Mouse (Mus musculus) erythroid progenitor cell, adult 5-6 weeks (primary cell): ENCODE results near the gene Stim1. TPM values are rescaled to one million over a fixed set of nuclear protein-coding genes. Genes with fewer than 3 reads are reported as not detected.

ENCODE experiments used
- ATAC-seq: replicated peaks from 2 replicates; pipeline ENCODE4 v1.8.0; 2016; ENCODE audit warnings: moderate number of reproducible peaks, mild to moderate bottlenecking, moderate TSS enrichment, inconsistent platforms; ENCODE audit not compliant: poor library complexity, low FRiP score, severe bottlenecking
- total RNA-seq, 2 experiments: library from RNA; stranded (forward) in 1 of 2; stranded (reverse) in 1 of 2; fragments of 150-400 nt in 1 of 2; fragments of 186-747, 209-891 nt in 1 of 2; gene quantifications; 2 replicates each; pipeline versions ENCODE4 v1.2.3 to v1.2.4; 2015 to 2017; ENCODE audit warnings: low replicate concordance in 2 of 2

The Stim1 gene
- total RNA-seq (2015; ENCODE audit: low replicate concordance), result 28.9 and 31.7 TPM in 2 replicates
- 45.2 and 72.3 TPM in 2 replicates for total RNA-seq (2017; ENCODE audit: low replicate concordance)

DNA sequence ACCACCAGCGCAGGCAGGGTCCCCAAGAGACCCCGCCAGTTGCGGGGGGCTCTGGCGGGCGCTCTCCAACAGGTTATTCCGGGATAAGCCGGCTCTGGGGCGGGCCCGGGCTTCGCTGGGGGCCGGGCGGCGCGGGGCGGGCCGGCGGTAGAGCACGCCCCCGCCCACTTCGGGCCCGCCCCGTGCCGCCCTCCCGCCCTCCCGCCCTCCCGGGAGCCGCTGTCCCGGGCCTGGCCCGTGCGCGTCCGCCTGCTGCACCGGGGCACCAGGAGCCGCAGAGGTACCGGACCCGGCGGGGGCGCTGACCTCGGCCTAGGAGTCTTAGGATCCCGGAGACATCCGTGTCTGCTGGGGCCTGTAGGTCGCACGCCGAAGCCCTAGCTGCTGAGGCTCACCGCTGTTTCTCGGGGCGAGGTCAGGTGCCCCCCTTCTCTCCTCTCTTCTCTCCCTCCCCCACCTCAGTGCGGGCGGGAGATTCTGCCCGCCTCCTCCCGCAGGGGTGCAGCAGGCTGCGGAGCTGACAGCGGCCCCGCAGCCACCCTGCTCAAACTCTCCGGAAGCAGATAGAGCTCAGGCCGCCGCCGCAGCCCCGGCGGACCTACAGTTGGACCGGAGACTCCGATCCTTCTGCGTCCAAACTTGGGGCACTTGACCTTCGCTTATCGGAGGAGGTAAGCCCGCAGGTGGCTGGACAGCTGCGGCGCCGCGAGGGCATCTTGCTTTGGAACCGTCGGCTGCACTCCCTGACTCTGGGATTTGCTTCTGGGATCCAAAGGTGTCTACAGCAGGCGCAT, at the start of gene Stim1:
Gene Stim1 (plus strand): TSS at position 206 of the 794 bp plus-strand sequence.
- ATAC-seq, result peak; percentile 47

DNA sequence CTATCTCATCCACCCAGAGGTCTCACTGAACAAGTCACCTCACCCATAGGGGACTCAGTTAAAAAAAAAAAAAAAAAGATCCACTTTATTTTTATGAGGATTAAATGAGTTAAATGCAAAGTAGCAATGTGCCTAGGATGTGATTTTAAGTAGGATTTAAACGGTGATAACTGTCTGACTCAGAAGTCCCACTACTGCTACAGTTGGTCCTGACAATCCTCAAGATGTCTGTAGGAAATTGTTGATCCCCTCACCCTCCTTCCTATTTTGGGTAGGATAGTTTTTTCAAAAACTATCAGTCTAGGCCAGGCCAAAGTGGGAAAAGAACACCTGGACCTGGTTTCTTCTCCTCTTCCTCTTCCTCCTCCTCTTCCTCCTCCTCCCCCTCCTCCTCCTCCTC, 45.7 kb upstream of the Stim1 start:
- ATAC-seq, result no peak

DNA sequence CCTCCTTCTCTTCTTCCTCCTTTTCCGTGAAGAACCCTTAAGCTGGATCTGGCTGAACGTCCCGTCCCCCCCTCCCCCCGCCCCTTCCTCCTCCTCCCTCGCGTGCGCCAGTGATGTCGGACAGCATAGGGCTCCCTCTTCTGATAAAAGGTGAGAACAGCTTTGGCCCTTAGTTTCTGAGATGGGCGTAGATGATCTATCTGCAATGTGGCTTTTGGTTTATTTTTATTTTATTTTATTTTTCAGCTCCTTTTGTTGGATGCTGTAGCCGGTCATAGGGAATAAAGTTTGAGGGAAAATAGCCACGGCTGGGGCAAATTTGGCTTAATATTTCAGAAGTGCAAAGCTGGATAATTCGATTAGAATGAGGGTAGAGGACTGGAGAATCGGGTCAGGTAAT, 45.3 kb upstream of the Stim1 start:
- peak; percentile 71 for ATAC-seq

DNA sequence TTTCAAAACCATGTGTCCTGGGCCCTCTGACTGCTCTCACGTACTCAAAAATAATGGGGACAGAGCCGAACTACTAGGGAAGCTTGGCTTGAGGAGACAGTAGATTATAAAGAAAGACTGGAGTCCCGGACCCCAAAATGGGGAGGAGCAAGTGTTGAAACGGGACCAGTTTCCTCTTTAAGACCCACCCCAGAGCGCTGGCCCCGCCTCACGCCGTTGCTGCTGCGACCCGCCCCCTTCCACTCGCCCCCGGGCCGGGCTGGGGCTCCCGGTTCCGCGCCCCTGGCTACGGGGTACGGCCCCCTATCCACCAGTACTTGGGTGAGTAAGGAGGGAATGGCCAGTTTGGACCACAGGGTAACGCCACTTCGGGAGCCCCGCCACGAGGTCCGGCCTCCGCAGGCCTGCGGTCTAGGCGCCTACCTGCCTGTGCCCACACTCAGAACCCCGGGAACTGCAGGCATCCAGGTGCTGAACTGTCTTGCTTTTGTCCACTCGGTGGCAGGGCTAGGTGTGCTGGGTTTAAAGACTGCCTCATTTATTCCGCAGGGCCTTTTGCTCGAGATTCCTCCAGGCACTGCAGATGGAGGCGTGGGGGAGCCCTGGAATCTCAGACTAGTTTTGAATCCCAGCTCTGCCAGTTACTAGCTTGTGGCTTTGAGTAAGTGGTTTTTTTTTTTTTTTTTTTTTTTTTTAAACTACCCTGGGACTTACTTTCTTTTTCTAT, 44.6 kb upstream of the Stim1 start:
- 0 out of 2 replicates have a peak, but pooled peaks have one; percentile 57 for ATAC-seq

DNA sequence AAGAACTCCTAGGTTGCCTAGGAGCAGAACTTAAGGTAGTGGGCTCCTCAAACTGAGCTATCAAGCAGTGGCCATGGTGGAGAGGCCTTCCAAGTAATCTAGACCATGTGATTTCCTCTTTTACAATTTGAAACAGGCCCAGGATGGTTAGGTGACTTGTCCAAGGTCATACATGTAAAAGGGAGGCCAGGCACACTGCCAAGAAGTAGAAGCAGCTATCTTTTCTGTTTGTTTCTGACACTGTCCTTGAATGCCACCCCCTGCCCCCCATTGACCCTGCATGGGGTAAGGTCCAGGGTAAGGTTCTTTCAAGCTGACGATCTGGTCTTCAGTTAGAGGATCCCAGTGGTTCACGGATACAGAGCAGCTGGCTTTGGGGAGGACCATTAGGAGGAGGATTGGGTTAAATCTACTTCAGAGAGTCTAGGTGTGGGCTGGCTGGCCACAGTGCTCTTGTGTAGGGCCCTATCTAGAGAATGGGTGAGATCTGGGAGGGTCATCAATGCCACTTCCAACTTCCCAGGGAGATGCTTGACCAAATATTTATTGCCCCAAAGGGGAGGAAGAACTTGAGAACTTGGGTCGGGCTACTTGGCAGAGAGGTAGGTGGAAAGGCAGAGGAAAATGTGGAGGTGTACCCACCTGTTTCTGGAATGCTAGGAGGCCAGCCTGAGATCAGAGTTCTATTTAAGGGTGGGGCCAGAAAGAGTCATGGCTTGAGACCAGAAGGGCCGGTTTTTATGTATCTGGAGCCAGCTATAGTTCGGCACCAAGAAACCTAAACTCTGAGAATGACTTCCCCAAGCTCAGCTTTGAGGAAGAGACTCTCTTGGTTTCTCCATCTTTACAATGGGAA, 43.5 kb upstream of the Stim1 start:
- no peak for ATAC-seq

DNA sequence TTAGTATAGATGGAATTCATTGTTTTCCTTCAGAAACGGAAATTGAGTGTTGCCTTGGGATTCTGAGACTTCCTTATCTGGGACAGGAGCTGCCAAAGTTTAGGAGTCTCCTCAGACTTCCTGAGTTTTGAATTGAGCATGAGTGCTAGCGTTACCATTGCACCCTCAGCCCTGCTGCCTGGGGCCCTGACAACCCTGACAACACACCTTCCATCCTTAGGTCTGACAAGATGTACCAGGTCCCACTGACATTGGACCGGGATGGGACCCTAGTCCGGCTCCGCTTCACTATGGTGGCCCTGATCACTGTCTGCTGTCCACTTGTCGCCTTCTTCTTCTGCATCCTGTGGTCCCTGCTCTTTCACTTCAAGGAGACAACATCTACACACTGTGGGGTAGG, 41.6 kb upstream of the Stim1 start:
- ATAC-seq, result no peak

DNA sequence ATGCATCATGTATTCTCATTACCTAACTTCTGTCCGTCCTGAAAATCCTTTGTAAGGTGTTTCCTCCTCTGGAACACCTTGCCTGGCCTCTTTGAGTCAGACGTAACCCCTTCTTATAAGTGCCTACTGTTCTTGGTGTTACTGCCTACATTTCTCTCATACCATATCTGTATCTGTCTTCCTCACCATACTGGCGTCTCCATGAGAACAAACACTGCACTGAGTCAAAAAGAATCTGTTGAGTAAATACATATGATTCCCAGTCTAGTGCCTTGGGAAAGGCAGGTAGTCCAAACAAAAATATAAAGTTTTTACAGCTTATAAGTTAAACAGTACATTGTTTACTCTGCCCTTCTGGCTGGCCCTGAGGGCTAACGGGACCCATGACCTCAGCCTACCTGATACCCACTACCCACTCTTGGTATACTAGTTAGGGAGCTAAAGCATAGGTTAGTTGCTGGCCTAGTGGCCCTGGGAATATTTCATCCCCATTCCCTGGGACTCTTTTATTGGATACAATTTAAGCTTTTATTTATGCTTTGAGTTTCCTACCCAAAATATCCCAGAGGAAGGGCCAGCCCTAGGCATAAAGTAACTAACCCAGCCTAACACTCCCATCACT, 39.4 kb upstream of the Stim1 start:
- no peak for ATAC-seq

DNA sequence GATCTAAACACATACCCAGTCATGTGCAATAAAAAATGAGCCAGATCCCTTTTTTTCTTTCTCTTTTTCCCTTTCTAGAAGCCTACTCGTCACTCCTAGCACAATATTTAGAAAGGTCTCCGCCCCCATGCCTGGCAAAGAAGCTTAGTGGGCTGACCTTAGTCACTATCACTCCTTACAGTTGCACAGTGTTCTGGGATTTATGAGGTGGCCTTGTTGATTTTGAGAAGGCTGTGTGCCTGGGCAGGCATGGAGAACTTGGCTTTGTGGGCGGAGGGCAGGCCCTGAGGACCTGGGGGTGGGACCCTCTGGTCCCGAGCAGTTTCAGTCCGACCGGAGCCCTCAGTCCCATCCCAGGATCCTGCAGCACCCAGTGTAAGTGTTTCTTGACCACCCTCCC, 37.8 kb upstream of the Stim1 start:
- no peak for ATAC-seq

DNA sequence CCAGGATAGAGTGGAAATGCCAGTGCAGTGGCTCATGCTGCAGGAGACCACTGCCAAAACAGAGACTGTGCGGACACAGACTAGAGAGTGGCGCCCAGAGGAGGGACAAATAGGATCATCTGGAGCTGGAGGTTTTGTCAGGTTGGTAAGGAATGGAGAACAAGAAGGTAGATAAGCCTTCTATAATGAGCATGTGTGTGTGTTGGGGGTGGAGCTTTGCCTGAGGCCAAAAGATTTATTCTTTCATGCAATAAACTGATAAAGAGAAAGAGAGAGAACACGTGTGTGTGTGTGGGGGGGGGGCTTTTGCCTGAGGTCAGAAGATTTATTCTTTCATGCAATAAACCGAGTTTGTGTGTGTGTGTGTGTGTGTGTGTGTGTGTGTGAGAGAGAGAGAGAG, 34.5 kb upstream of the Stim1 start:
- no peak for ATAC-seq

DNA sequence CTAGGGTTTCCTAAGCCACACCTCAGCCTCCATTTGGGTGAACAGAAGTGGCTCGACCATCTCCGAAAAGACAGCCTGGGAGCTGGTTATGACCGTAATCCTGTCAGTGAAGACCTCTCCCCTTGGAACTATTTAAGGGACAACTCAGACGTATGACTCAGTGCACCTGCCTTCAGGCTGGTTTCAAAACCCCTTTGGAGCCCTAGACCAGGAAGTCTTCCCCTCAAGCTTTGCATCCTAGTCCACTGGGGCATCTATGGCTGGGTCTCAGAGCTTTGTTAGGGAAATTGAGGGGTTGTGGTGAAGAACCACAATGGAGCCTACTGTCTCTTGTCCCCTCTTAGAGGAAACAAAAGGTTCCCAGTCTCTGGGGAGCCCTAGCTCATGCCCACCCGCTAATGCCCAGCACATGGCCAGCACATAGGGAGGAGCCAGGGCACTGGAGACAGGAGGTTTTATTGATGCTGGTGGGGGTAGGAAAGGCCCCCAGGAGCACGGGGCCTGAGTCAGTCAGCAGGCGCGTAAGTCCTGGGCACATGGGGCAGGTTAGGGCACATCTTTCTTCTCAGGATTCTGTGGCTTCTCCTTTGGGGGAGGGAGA, 28.8 kb upstream of the Stim1 start:
- no peak for ATAC-seq

DNA sequence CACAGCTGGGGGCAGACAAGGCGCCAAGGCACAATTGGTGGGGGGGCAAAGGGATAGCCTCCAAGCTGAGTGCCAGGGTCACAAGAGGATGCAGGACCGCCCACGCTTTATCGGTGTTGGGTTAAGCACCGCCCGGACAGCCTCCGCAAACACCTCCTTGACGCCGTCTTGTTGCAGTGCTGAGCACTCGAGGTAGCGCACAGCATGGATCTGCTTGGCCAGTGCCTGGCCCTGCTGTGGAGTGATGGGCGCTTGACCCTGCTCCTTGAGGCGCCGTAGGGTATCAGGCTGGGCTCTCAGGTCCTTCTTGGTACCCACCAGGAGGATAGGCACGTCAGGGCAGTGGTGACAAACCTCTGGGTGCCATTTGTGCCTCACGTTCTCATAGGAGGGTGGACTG, 28.0 kb upstream of the Stim1 start:
- ATAC-seq, result no peak

DNA sequence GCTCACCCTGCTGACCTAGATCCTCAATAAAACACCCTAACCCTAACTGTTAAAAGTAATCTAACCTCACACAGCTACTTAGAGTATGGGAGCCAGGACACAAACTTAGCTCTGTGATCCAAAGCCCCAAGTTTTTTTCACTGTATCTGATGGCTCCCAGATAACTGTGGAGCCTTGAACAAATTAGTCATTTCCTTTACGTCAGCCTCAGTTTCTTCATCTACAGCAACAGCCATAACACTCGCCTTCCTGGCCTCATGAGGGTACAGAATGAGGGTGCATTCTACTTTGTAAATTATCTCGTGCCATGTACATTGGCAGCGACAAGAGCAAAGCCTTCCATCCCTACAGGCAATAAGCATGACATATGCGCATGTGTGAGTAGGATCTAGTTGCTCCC, 25.2 kb upstream of the Stim1 start:
- no peak for ATAC-seq

DNA sequence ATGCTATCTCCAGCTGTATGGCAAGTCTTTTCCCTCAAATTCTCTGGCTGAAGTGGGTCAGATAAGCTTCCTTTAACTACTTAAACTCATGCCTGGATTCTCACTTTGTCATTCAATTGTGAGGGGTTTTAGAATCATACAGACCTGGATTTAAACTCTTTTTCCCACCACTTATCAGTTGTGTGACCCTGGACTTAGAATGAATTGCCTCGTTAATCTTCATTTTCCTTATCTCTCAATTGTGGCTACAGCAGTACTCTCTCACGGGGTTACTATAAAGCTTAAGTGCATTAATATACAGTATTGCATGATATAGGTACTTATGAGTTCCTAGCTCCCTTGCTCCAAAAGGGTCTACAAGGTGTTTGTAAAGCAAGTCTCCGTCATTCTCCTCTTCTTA, 24.7 kb upstream of the Stim1 start:
- no peak for ATAC-seq

DNA sequence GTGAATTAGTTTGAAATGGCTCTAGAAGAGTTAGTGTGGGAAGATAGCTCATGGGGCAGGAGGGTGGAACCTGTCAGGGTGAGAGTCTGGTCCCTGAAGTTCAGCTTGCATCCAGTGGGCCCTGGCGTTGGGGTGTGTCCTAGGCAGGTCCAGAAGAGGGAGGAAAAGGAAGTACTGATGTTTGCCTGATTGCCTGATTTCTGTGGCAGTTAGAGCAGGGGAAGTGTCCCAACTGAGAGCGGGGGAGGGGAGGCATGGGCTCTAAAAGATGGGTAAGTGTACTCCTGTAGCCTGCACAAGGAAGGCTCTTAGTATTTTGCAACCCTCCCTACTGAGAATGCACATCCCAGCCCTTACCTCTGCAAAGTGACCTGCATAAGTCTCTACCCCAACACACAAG, 23.7 kb upstream of the Stim1 start:
- no peak for ATAC-seq

DNA sequence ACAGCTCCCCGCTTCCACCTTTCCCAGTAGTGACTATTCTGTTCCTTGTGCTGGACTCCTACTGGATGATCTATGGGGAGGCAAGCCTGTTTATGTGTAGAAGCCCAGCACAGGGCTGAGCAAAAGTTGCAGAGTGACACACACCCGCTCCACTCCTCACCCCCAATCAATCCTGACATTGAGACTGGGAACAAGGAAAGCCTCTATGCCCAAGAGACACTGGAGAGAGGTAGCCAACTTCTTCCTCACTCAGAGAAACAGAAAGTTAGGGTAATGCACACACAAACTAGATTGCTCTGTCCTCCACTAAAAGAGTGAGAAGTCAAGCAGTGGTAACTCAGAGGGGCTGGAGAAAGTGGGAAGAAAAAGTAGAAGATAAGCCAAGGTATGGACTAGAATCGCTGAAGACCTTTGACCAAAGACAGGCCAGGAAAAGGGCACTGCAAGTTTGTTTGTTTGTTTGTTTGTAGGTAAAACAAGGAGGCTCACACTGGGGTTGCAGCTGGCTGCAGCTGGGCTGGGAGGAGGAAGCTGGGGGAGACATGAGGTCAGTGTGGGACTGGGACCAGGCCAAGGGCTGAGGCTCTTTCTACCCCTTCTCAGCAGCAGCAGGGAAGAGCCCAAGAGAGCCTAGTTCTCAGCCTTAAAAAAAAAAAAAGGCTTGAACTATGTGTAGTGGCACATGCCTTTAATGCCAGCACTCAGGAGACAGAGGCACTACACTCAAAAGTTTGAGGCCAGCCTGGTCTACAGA, 22.6 kb upstream of the Stim1 start:
- ATAC-seq, result no peak

DNA sequence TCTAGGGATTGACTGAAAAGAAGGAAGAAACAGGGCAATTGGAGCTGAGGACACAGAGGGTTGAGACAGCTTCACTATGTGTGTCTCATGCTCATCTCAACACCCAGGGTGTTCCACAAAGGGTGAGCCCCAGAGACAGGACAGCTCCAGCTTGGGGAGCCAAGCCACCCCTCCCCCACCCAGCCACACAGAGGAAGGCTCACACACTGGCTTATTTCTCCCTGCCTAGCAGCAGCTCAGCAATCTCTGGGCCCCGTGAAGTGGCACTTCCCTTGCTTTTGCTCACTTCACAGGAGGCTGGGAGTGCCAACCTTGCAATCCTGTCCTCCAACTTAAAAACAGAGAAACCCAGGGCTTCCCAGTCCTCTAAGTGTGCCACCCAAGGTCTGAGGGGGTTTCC, 21.8 kb upstream of the Stim1 start:
- ATAC-seq, result no peak

DNA sequence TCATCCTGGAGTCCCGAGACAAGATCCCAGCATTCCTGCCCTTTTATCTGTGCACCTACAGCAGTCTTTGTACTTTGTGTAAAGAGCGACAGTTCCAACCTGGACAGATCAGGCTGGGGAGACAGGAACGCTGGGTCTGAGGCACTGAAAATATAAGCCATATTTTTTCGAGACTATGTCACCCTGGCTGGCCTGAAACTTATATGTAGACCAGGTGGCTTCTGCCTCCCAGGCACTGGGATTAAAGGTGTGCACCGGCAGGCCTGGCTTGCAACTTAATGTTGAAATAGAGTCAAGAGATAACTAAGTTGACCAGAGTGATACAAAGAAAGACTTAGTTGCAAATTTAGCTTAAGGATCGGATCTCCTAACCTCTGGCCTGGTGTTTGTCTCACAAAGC, 21.3 kb upstream of the Stim1 start:
- ATAC-seq, result no peak

DNA sequence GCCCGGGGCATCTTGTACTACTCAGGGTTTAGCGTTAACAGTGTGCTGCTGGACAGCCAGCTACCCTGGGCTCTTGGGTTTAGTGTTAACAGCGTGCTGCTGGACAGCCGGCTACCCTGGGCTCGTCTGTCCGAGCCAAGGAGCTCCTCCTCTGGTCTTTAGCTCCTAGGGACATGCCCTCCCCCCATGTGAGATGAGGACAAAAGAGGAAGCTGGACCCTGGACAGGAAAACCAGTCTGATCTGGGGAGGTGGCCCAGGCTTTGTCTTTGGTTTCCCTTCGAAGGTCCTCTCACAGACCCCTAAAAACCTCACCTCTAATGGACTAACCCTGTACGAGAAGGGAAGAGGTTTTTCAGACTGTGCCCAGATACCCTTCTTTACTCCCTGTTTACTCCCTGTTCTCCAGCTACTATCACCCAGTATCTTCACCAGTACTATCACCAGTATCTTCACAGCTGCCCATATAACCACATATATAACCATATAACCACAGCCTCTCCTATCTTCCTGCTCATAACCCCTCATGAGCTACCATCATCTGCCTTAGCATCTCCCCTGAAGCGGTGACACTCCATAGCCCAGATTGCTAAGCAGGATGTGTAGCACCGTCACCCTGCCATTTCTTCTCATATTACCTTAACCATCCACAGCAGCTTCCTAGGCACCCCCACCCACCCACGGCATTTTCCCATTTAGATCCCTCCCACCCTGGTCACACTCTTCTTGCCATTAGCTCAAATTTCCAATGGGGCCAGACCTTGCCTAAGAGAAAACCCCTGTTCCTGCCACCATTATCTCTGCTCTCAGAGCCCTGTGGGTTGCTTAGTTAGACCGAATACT, 20.4 kb upstream of the Stim1 start:
- ATAC-seq, result no peak
